Mouse (Mus musculus) neural tube, embryonic 11.5 days (tissue): ENCODE results near the gene Mical3. TPM values are rescaled to one million over a fixed set of nuclear protein-coding genes. Genes with fewer than 3 reads are reported as not detected.

Experiments
- ATAC-seq: fragments of 200-750 bp; cut with Nextera tagmentation; 2 replicates; pipeline ENCODE4 v1.8.0; 2017; ENCODE audit warnings: moderate number of reproducible peaks, mild to moderate bottlenecking, moderate TSS enrichment, moderate library complexity; ENCODE audit not compliant: insufficient read depth, low FRiP score, low TSS enrichment
- DNase-seq: peaks from one replicate; pipeline ENCODE4 v3.0.0-alpha.2; 2015; ENCODE audit warnings: low spot score
- H3K27ac ChIP-seq: fragments of 300-500 bp; sonication (generic); 2 replicates; pipeline ENCODE4 v1.5.1; 2014; ENCODE audit warnings: low read depth, mild to moderate bottlenecking, low read length
- H3K27me3 ChIP-seq: fragments of 300-500 bp; sonication (generic); 2 replicates; pipeline ENCODE4 v1.6.1; 2014; ENCODE audit warnings: mild to moderate bottlenecking, low read length, mixed read lengths; ENCODE audit not compliant: control insufficient read depth, insufficient read depth
- H3K36me3 ChIP-seq: fragments of 300-500 bp; sonication (generic); 2 replicates; pipeline ENCODE4 v1.6.1; 2014; ENCODE audit warnings: mild to moderate bottlenecking, low read length, moderate library complexity, mixed read lengths; ENCODE audit not compliant: control insufficient read depth, insufficient read depth
- H3K4me1 ChIP-seq: fragments of 300-500 bp; sonication (generic); 2 replicates; pipeline ENCODE4 v1.6.1; 2014; ENCODE audit warnings: low read length, mixed read lengths; ENCODE audit not compliant: control insufficient read depth, insufficient read depth
- H3K4me2 ChIP-seq: fragments of 300-500 bp; sonication (generic); 2 replicates; pipeline ENCODE4 v1.6.1; 2014; ENCODE audit warnings: low read depth, mild to moderate bottlenecking, moderate library complexity
- H3K4me3 ChIP-seq: fragments of 300-500 bp; sonication (generic); 2 replicates; pipeline ENCODE4 v1.5.1; 2014; ENCODE audit warnings: low read depth, low read length
- H3K9ac ChIP-seq: fragments of 300-500 bp; sonication (generic); 2 replicates; pipeline ENCODE4 v1.6.1; 2014; ENCODE audit warnings: mild to moderate bottlenecking, low read length
- H3K9me3 ChIP-seq: fragments of 300-500 bp; sonication (generic); 2 replicates; pipeline ENCODE4 v1.6.1; 2016; ENCODE audit warnings: low read length; ENCODE audit not compliant: control insufficient read depth
- WGBS: fragments of 180-500 bp; shearing (Covaris S2); extraction: QIAGEN DNeasy Blood & Tissue Kit; methylation state at CpG from one replicate; pipeline ENCODE4 v1.1.7; 2014; 5-methylcytosine and 5-hydroxymethylcytosine counted together
- polyA plus RNA-seq: library from polyadenylated mRNA; unstranded; fragments of >200 nt; fragmentation: Nextera tagmentation; extraction: Ambion mirVana; gene quantifications from 2 replicates; pipeline ENCODE4 v1.2.1, GENCODE M21; 2014

Gene Mical3
- polyA plus RNA-seq, 1 experiment from 2014 or later = 18.4 TPM

DNA sequence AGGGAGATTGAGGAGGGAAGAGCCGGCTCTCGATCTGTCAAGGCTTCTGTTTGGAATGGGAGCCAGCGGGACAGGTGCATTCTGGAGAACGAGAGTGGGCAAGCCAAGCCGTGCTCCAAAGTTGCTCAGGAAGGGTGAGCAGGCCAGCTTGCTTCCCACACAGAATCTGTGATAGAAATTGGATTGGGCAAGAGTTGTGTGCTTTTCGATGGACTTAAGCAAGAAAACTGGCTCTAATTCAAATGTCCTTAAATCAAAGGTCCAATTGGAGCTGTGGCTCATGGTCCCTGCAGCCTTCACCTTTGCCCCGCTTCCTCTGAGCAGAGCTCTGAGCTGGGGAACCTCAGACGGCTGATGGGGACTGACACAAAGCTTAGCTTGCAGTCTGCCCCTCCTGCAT lies 12.6 kb upstream of the Mical3 start:
- H3K36me3 ChIP-seq = no peaks in the 10 kb centered on the region
- no peak overlapping the region for H3K4me3 ChIP-seq
- WGBS = 90% methylated on average over 8 of the region's 8 CpGs
- no peak overlapping the region for H3K9ac ChIP-seq
- ATAC-seq = no peak
- no peak overlapping the region for H3K4me2 ChIP-seq
- DNase-seq = no peak
- no peaks in the 10 kb centered on the region for H3K27me3 ChIP-seq
- H3K9me3 ChIP-seq = no peaks in the 10 kb centered on the region
- H3K27ac ChIP-seq = no peak overlapping the region
- H3K4me1 ChIP-seq = 0 out of 2 replicates have a peak, but pooled peaks cover 2% of the 10 kb centered on the region

DNA sequence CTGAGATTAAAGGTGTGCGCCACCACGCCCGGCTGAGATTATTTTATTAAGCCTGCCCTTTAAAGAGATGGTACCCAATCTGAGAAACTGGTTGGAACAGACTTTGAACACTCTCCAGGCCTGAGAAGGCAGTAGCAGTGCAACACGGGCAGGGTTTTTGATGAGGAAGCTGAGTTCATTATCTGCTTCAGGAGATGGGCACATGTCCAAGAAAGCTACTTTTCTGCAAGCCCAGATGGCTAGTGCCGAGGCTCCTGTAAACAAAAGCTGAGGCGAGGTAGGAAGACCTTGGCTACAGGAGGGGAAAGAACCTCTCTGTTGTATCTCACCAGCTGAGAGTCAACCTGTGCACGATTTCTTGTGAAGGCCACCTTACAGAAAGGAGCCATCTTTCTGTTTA lies 11.5 kb upstream of the Mical3 start:
- ATAC-seq = no peak

DNA sequence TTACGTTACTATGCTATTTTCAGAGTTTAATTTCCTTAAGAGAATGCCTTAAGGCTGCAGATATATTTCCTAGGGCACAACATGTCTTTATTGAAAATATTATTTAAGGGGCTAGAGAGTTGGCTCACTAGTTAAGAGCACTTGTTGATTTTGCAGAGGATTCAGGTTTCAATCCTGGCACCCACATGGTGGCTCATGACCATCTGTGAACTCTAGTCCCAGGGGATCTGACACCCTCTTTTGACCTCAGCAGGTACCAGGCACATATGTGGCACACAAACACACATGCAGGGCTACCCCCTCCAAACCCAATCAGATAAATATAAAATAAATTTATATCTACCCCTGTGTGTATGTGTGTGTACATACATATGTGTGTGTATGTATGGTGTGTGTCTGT lies 8.5 kb upstream of the Mical3 start:
- H3K4me3 ChIP-seq = no peak overlapping the region
- no peaks in the 10 kb centered on the region for H3K27me3 ChIP-seq
- H3K9me3 ChIP-seq = no peaks in the 10 kb centered on the region
- H3K9ac ChIP-seq = no peak overlapping the region
- H3K4me2 ChIP-seq = no peak overlapping the region
- 94% methylated on average over 1 of the region's 1 CpGs for WGBS
- H3K27ac ChIP-seq = no peak overlapping the region
- no peaks in the 10 kb centered on the region for H3K4me1 ChIP-seq
- no peaks in the 10 kb centered on the region for H3K36me3 ChIP-seq
- DNase-seq = no peak
- no peak for ATAC-seq

More for the DNA sequence above, 11.5 kb upstream of the Mical3 start:
- Histone ChIP-seq H3K9me3 (no peaks in the 10 kb centered on the region), H3K27me3 (no peaks in the 10 kb centered on the region), H3K27ac (no peak overlapping the region), H3K4me3 (no peak overlapping the region), H3K4me1 (0 out of 2 replicates have a peak, but pooled peaks cover 2% of the 10 kb centered on the region), H3K9ac (no peak overlapping the region), H3K4me2 (no peak overlapping the region), H3K36me3 (no peaks in the 10 kb centered on the region)
- no peak for DNase-seq
- WGBS = 88% methylated on average over 7 of the region's 7 CpGs

DNA sequence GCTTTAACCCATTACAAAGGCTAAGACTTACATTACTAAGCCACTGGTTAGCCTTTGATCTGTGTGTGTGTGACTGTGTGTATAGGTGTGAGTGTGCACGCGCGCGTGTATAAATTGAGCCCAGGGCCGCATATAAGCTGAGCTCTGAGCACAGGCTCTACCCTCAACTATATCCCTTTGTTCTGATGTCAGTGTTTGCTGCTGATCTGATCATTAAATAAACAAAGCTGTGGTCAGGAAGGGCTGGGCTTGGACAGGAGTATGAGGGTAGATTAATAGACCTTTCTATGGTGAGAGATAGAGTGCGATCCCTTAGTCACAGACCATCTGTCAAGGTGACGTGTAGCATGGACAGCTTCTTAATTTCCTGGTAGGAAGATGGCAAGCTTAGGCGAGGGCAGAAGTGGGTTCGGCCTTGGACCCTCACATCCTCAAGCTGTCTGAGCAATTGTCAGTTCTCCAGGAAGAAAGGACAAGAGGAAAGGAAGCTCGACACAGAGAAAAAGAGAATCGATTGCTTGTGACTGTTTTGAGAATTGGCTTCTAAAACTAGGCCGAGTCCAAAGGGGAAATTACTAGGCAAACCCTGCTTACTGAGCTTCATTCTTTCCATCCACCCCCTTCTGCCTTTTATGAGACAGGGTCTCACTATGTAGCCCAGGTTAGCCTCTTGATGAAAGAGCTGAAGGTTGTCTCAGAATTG lies 7.7 kb upstream of the Mical3 start:
- H3K27ac ChIP-seq = no peak overlapping the region
- ATAC-seq (no peak), DNase-seq (no peak)
- no peak overlapping the region for H3K4me2 ChIP-seq
- H3K27me3 ChIP-seq = no peaks in the 10 kb centered on the region
- no peaks in the 10 kb centered on the region for H3K36me3 ChIP-seq
- WGBS = 89% methylated on average over 12 of the region's 12 CpGs
- H3K4me3 ChIP-seq = no peak overlapping the region
- no peaks in the 10 kb centered on the region for H3K4me1 ChIP-seq
- H3K9me3 ChIP-seq = no peaks in the 10 kb centered on the region
- H3K9ac ChIP-seq = no peak overlapping the region

DNA sequence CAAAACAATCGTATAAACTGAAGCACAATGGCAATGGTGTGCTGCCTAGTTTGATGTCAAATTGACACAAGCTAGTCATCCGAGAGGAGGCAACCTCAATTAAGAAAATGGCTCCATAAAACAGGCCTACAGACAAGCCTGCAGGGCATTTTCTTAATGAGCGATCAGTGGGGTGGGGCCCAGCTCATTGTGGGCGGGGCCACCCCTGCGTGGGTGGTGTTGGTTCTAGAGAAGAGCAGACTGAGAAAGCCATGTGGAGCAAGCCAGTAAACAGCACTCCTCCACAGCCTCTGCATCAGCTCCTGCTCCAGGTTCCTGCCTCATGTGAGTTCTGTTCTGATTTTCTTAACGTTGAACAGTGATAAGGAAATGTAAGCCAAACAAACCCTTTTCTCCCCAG lies 6.4 kb upstream of the Mical3 start:
- 58% methylated on average over 6 of the region's 6 CpGs for WGBS
- Histone ChIP-seq H3K27ac (no peak overlapping the region), H3K27me3 (0 out of 2 replicates have a peak, but pooled peaks cover 2% of the 10 kb centered on the region)

DNA sequence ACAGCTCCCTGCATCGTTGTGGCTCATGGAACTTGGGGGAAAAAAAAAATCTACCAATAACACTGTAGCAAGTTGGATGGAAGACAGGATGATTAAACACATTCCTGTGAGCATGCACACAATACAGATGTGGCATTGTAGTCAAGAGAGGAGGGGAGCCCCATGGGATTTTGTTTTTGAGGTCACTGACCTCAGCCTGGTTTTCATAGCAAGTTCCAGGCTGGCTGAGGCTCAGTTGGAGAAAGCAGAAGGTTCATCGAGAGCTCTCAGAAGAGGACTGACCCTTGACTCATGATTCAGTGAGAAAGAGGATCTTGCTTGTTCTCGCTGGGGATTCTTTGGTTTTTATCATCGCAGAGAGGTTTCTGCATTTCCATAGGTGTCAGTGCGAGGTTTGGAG lies 4.1 kb upstream of the Mical3 start:
- Histone ChIP-seq H3K36me3 (no peaks in the 10 kb centered on the region), H3K27ac (no peak overlapping the region), H3K4me1 (peaks cover 9% of the 10 kb centered on the region), H3K4me2 (no peak overlapping the region), H3K9ac (no peak overlapping the region), H3K4me3 (no peak overlapping the region), H3K27me3 (peaks cover 7% of the 10 kb centered on the region; the same call in 1 of the 2 replicates), H3K9me3 (no peaks in the 10 kb centered on the region)
- WGBS = 50% methylated on average over 5 of the region's 5 CpGs
- DNase-seq (no peak), ATAC-seq (no peak)

More for the DNA sequence above, 6.4 kb upstream of the Mical3 start:
- Histone ChIP-seq H3K9me3 (no peaks in the 10 kb centered on the region), H3K4me3 (no peak overlapping the region), H3K9ac (no peak overlapping the region), H3K36me3 (no peaks in the 10 kb centered on the region), H3K4me1 (no peaks in the 10 kb centered on the region), H3K4me2 (no peak overlapping the region)
- DNase-seq (no peak), ATAC-seq (no peak)

DNA sequence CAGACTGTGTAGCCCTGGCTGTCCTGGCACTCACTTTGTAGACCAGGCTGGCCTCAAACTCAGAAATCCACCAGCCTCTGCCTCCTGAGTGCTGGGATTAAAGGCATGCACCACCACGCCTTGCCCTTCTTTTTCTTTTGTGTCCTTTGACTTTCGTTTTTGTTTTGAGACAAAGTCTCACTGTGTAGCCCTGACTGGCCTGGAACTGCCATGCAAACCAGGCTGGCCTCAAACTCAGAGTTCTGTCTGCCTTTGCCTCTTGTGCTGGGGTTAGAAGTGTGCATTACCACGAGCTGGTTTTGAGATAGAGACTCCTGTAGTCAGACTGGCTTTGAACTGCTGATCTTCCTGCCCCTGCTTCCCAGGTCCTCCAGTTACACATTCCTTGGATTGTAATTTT lies 3.5 kb upstream of the Mical3 start:
- WGBS = 32% methylated on average over 3 of the region's 3 CpGs
- ATAC-seq (no peak), DNase-seq (no peak)
- Histone ChIP-seq H3K27ac (no peak overlapping the region), H3K4me3 (no peak overlapping the region), H3K4me1 (peaks cover 9% of the 10 kb centered on the region), H3K9ac (no peak overlapping the region), H3K4me2 (no peak overlapping the region), H3K9me3 (no peaks in the 10 kb centered on the region), H3K27me3 (peaks cover 7% of the 10 kb centered on the region; the same call in 1 of the 2 replicates), H3K36me3 (no peaks in the 10 kb centered on the region)

DNA sequence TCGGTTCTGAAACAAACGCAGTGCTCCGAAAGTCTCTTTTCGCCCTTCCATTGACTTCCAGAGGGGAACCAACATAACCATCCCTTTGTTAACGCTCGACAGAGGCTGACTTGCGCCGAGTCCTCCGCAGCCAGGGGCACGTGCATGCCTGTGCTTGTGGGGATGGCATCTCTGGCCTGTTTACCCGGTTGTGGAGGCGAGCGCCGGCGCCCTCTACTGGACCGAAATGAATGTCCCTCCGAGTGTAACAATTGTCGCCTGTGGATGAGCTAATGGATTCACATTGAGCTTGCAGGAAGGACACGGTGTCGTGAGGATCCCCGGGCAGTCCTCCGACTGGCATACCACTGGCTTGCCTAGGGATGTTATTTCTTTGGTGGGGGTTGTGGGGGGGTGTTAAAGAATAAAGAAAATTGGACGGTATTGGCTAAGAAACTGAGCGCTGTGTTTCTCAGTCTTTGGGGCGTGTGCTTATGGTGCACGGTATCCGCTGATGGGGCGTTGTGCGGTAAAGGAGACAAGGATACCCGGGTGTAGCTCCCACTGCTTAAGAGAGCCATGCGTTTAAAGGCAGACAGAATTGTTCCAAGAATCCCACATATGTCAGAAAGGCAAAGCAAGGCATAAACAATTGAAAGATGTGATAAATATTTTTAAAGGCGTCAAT lies 627 bp downstream of the Mical3 start:
- peak; percentile 92 for ATAC-seq
- peaks cover 9% of the 10 kb centered on the region for H3K4me1 ChIP-seq
- no peaks in the 10 kb centered on the region for H3K36me3 ChIP-seq
- peak; percentile 93 for DNase-seq
- H3K4me2 ChIP-seq = peak overlapping the region; percentile 51
- peak overlapping the region; percentile 35 for H3K4me3 ChIP-seq
- peak overlapping the region; percentile 60 for H3K9ac ChIP-seq
- peaks cover 7% of the 10 kb centered on the region; the same call in 1 of the 2 replicates for H3K27me3 ChIP-seq
- H3K9me3 ChIP-seq = no peaks in the 10 kb centered on the region
- peak overlapping the region; percentile 53; the same call in 1 of the 2 replicates for H3K27ac ChIP-seq
- under 1% methylated on average over 32 of the region's 32 CpGs for WGBS

DNA sequence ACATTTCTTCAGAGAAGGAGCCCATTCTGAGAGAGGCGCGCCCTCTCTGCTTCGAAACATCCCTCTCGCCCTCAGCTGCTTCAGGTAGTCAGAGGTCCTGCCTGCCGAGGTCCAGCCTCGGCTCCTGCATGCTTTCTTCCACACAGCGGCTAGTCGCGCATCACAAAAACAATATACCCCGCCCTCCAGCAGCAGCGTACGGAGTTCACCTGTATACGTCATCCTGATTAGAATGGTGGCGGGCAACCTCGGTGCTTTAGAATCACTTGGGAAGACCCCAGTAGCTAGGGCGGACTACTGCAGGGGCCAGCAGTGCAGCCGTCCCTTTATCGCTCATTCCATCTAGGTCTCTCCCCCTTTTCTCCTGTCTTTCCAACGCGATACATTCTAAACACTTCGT lies 1.3 kb downstream of the Mical3 start:
- Histone ChIP-seq H3K4me3 (peak overlapping the region; percentile 35), H3K27ac (no peak overlapping the region), H3K27me3 (peaks cover 7% of the 10 kb centered on the region; the same call in 1 of the 2 replicates), H3K4me2 (peak overlapping the region; percentile 51), H3K9me3 (no peaks in the 10 kb centered on the region), H3K4me1 (peaks cover 9% of the 10 kb centered on the region), H3K36me3 (no peaks in the 10 kb centered on the region), H3K9ac (peak overlapping the region; percentile 60)
- peak; percentile 38 for DNase-seq
- ATAC-seq = peak; percentile 45
- WGBS = 8% methylated on average over 21 of the region's 21 CpGs
